Mouse (Mus musculus): Measurements from ENCODE around the gene Abhd14b. TPM values are rescaled to one million over a fixed set of nuclear protein-coding genes. Genes with fewer than 3 reads are reported as not detected.

Gene Abhd14b
- polyA plus RNA-seq, 2 experiments = 44.6 to 54.5 TPM

DNA sequence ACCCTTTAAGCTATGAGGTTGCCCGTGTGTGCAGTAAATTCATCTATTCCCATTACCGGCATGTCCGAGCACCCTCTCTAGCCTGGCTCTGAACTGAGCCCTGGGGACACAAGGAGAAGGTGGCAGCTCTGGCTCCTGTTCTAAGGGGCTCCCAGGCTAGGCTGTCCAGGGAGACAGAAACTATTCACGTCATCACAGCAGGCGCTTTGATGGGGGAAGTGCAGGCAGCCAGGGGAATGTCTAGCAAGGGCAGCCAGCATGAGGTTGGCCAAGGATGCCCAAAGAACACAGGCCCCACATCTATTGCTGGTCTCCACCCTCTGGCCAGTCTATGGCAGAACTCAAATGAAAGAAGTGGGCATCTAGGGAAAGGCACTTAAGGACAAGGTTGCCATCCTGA is 10.7 kb downstream of the Abhd14b start:
- no peak for TF ChIP-seq POLR2A (IDR thresholded peaks at IDR 0.05; ENCODE audit: borderline replicate concordance, extremely low read depth, insufficient read depth, insufficient read length)
- no peaks in the 10 kb centered on the region for H3K27me3 ChIP-seq (ENCODE audit: control insufficient read depth, insufficient read depth, low read length)
- DNase-seq (ENCODE audit: low spot score) (no peak), ATAC-seq (ENCODE audit: low FRiP score, low read depth) (no peak)
- no peaks in the 10 kb centered on the region for H3K9me3 ChIP-seq (ENCODE audit: control insufficient read depth, low read length)
- no peak overlapping the region for H3K4me3 ChIP-seq (replicated peaks; ENCODE audit: low read length)
- peaks cover 35% of the 10 kb centered on the region for H3K4me1 ChIP-seq (ENCODE audit: control insufficient read depth, insufficient read depth, low read length)
- no peak overlapping the region for H3K9ac ChIP-seq (ENCODE audit: low read depth, low read length, severe bottlenecking)
- no peak overlapping the region for H3K4me2 ChIP-seq (replicated peaks; ENCODE audit: low read depth, low read length, severe bottlenecking)
- peaks cover 26% of the 10 kb centered on the region for H3K36me3 ChIP-seq (ENCODE audit: control insufficient read depth, insufficient read depth, low read length)
- H3K27ac ChIP-seq (replicated peaks; ENCODE audit: low read depth, low read length) = no peak overlapping the region
- 72% methylated on average over 5 of the region's 5 CpGs for WGBS

DNA sequence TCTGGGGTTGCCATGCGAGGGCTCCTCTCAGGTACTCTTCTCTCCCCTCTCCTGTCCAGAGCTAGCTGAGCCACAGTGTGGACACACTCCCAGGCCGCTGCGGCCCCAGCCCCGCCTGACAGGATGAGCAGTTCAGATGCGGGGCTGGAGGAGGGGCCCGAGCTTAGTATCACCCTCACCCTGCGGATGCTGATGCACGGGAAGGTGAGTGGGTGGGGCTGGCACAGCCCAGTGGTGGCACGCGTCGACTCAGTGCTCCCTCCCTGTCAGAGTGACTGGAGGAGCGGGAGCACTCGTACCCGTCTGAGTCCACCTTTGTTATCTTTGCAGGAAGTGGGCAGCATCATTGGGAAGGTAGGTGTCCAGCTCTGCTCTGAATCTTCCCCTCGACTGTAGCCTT is 12.7 kb downstream of the Abhd14b start:
- Histone ChIP-seq H3K27ac (replicated peaks; ENCODE audit: low read depth, low read length) (no peak overlapping the region), H3K9ac (ENCODE audit: low read depth, low read length, severe bottlenecking) (no peak overlapping the region), H3K9me3 (ENCODE audit: control insufficient read depth, low read length) (no peaks in the 10 kb centered on the region), H3K4me2 (replicated peaks; ENCODE audit: low read depth, low read length, severe bottlenecking) (no peak overlapping the region), H3K27me3 (ENCODE audit: control insufficient read depth, insufficient read depth, low read length) (no peaks in the 10 kb centered on the region), H3K36me3 (ENCODE audit: control insufficient read depth, insufficient read depth, low read length) (peaks cover 41% of the 10 kb centered on the region), H3K4me1 (ENCODE audit: control insufficient read depth, insufficient read depth, low read length) (peaks cover 30% of the 10 kb centered on the region), H3K4me3 (replicated peaks; ENCODE audit: low read length) (no peak overlapping the region)
- ATAC-seq (ENCODE audit: low FRiP score, low read depth) = no peak
- no peak for TF ChIP-seq POLR2A (IDR thresholded peaks at IDR 0.05; ENCODE audit: borderline replicate concordance, extremely low read depth, insufficient read depth, insufficient read length)
- 82% methylated on average over 15 of the region's 15 CpGs for WGBS
- DNase-seq (ENCODE audit: low spot score) = no peak

- WGBS = 70% methylated on average over 18 of the region's 18 CpGs
- Histone ChIP-seq H3K36me3 (ENCODE audit: control insufficient read depth, insufficient read depth, low read length) (peaks cover 41% of the 10 kb centered on the region), H3K4me2 (replicated peaks; ENCODE audit: low read depth, low read length, severe bottlenecking) (no peak overlapping the region), H3K27ac (replicated peaks; ENCODE audit: low read depth, low read length) (no peak overlapping the region), H3K4me1 (ENCODE audit: control insufficient read depth, insufficient read depth, low read length) (peaks cover 24% of the 10 kb centered on the region), H3K4me3 (replicated peaks; ENCODE audit: low read length) (no peak overlapping the region), H3K9me3 (ENCODE audit: control insufficient read depth, low read length) (no peaks in the 10 kb centered on the region), H3K9ac (ENCODE audit: low read depth, low read length, severe bottlenecking) (no peak overlapping the region), H3K27me3 (ENCODE audit: control insufficient read depth, insufficient read depth, low read length) (no peaks in the 10 kb centered on the region)
- ATAC-seq (ENCODE audit: low FRiP score, low read depth) (no peak), DNase-seq (ENCODE audit: low spot score) (no peak)
- no peak for TF ChIP-seq POLR2A (IDR thresholded peaks at IDR 0.05; ENCODE audit: borderline replicate concordance, extremely low read depth, insufficient read depth, insufficient read length)
Measured at GRCm38 (mm10) chr9:106460401-106461025, 13.3 kb downstream of the Abhd14b start.

- H3K4me3 ChIP-seq (replicated peaks; ENCODE audit: low read length) = no peak overlapping the region
- WGBS = 89% methylated on average over 8 of the region's 9 CpGs
- H3K9ac ChIP-seq (ENCODE audit: low read depth, low read length, severe bottlenecking) = no peak overlapping the region
- H3K27ac ChIP-seq (replicated peaks; ENCODE audit: low read depth, low read length) = no peak overlapping the region
- peaks cover 41% of the 10 kb centered on the region for H3K36me3 ChIP-seq (ENCODE audit: control insufficient read depth, insufficient read depth, low read length)
- no peak for TF ChIP-seq POLR2A (IDR thresholded peaks at IDR 0.05; ENCODE audit: borderline replicate concordance, extremely low read depth, insufficient read depth, insufficient read length)
- H3K27me3 ChIP-seq (ENCODE audit: control insufficient read depth, insufficient read depth, low read length) = no peaks in the 10 kb centered on the region
- no peaks in the 10 kb centered on the region for H3K9me3 ChIP-seq (ENCODE audit: control insufficient read depth, low read length)
- peaks cover 19% of the 10 kb centered on the region for H3K4me1 ChIP-seq (ENCODE audit: control insufficient read depth, insufficient read depth, low read length)
- DNase-seq (ENCODE audit: low spot score) (no peak), ATAC-seq (ENCODE audit: low FRiP score, low read depth) (no peak)
- no peak overlapping the region for H3K4me2 ChIP-seq (replicated peaks; ENCODE audit: low read depth, low read length, severe bottlenecking)
Measured at GRCm38 (mm10) chr9:106461026-106461415, 13.8 kb downstream of the Abhd14b start.

DNA sequence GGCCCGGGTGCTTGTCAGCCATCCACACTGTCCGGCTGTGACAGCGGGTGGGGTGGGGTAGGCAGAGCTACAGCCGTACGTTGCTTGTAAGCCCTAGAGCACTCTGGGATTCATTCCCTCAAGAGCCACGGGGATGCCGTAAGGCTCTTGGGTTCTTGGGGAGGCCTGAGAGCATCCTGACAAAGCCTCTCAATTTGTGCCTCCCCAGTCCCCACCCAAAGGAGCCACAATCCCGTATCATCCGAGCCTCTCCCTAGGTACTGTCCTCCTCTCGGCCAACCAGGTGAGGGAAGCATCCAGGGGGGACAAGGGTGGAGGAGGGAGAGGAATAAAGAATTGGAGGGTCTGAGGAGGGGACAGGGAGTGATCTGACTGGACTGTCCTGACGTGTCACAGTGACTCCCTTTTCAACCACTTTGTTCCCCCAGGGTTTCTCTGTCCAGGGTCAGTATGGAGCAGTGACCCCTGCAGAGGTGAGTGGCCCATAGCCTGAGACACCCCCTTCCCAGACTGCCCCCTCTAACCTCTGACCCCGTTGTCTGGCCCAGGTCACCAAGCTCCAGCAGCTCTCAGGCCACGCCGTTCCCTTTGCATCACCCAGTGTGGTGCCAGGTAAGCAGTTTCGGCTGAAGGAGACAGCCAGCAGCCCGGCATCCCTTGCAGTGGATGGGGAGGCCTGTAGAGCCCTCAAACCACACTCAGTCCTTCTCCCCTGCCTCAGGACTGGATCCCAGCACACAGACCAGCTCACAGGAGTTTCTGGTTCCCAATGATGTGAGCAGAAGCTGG is 14.6 kb downstream of the Abhd14b start:
- Histone ChIP-seq H3K27ac (replicated peaks; ENCODE audit: low read depth, low read length) (no peak overlapping the region), H3K4me3 (replicated peaks; ENCODE audit: low read length) (no peak overlapping the region), H3K4me1 (ENCODE audit: control insufficient read depth, insufficient read depth, low read length) (peaks cover 11% of the 10 kb centered on the region), H3K9ac (ENCODE audit: low read depth, low read length, severe bottlenecking) (no peak overlapping the region), H3K27me3 (ENCODE audit: control insufficient read depth, insufficient read depth, low read length) (no peaks in the 10 kb centered on the region), H3K4me2 (replicated peaks; ENCODE audit: low read depth, low read length, severe bottlenecking) (no peak overlapping the region), H3K9me3 (ENCODE audit: control insufficient read depth, low read length) (no peaks in the 10 kb centered on the region), H3K36me3 (ENCODE audit: control insufficient read depth, insufficient read depth, low read length) (peaks cover 41% of the 10 kb centered on the region)
- no peak for ATAC-seq (ENCODE audit: low FRiP score, low read depth)
- TF ChIP-seq POLR2A (IDR thresholded peaks at IDR 0.05; ENCODE audit: borderline replicate concordance, extremely low read depth, insufficient read depth, insufficient read length) = no peak
- 84% methylated on average over 16 of the region's 16 CpGs for WGBS
- DNase-seq (ENCODE audit: low spot score) = no peak
